Mouse (Mus musculus) large intestine, adult 2 months (tissue): ENCODE measurements around the gene Nup50. TPM values are rescaled to one million over a fixed set of nuclear protein-coding genes. Genes with fewer than 3 reads are reported as not detected.

Experiments used
- DNase-seq: peaks from one replicate; pipeline ENCODE4 v3.0.0-alpha.2; 2012; ENCODE audit warnings: low read depth, low spot score
- WGBS: fragments of 180-500 bp; shearing (Covaris S2); methylation state at CpG from one replicate; pipeline ENCODE4 v1.1.7; 2018; 5-methylcytosine and 5-hydroxymethylcytosine counted together
- polyA plus RNA-seq: library from polyadenylated mRNA; depleted of rRNA; stranded (reverse); fragments of >200 nt; gene quantifications from 2 replicates; pipeline ENCODE4 v1.2.3, GENCODE M21; 2012; rRNA removed

Gene Nup50
- polyA plus RNA-seq, 1 experiment: 12.0 TPM

DNA sequence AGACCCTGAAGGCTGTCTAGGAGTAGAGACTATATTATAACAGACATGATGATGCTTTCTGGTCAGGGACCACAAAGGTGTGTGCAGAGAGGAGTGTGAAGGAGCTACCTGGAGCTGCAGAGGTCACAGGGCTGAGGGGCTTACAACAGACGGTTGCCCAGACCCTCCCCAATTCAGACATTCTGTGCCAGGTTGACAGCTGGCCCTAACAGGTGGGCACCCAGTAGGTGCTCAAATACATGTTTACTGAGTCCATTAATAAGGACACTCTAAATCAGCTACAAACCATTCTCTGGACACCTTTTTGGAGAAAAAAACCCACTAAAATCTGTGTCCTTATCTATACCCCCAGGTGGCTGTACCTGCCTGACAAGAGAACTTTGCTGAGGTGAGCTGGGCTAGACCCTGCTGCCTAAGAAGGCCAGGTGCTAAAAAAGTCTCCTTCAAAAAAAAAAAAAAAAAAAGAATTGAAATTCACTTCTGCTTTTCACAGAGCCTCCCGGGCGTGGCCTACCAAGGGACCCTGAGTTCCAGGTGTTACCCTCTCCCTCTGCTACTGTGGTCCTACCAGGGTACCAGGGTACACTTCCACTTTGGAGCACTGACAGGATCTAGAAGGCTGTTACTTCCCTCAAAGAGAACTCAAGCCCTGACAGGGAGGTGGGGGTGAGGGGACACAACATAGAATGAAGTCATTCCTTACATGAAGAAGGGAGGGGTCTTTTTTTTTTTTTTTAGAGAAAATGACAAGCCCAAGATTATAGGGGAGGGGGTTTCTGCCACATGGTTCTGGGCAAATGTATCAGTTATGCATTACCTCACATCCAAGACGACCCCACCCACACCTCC is 63.2 kb downstream of the Nup50 start:
- no peak for DNase-seq
- WGBS: 55% methylated on average over 4 of the region's 4 CpGs

GRCm38 (mm10) chr15:84987020-84987815 is 64.0 kb downstream of the Nup50 start:
- DNase-seq: no peak
- under 1% methylated on average over 51 of the region's 53 CpGs for WGBS

DNA sequence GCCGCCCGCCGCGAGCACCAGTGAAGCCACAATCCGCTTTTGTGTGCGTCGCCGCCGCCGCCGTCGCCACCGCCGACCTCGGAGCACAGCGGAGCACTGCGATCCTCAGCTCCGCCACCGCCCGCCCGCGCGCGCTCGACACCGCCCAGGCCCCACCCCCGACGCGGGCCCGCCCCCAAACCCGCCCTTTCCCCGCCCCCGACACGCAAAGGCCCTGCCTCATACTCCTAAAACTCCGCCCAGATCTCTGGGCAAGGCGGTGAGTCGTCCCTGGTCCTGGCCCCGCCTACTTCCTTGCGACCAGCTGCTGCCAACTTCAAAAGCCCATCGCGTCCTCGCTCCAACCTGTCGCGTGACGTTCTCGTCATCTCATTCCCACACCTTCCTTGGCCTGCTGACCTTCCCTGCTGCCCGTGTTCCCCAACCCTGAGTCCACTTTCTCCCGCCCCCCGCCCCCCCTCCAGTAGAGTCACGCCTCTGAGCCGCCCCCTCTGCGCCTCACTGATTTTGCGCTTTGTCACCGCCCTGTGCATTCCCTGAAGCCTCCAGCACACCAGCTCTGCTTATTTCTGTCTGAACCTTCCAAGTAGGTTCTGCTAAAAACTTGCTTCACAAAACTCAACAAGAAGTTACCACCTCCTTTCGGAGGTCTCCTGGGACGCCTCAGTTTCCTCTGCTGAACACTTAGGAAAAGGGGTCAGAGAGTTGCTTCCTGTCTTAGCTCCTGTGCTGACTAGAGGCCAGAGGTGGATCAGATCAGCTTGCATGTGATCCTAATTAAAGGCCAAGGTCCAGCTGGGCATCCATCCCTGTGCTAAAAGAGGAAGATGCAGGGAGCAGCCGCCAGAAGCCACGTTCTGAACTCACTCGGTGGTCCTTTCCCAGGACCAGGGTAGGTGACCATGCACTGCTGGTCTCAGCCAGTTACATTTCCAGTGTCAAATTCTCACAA is 64.9 kb downstream of the Nup50 start, which contains the start of gene 5031439G07Rik:
Gene 5031439G07Rik (minus strand): TSS at position 678 of the 952 bp plus-strand sequence.
- WGBS: 1% methylated on average over 54 of the region's 59 CpGs
- DNase-seq: peak; percentile 84

GRCm38 (mm10) chr15:84989098-84989497 is 65.9 kb downstream of the Nup50 start:
- no peak for DNase-seq
- 88% methylated on average over 3 of the region's 3 CpGs for WGBS

- no peak for DNase-seq
- 82% methylated on average over 7 of the region's 7 CpGs for WGBS
Observed at GRCm38 (mm10) chr15:84989771-84990170, 66.6 kb downstream of the Nup50 start.

Other genes starting within 250 kb of the Nup50 start
- gene Arhgap8, start 203.4 kb upstream of the Nup50 start, polyA plus RNA-seq: 5.6 and 9.3 TPM in 2 replicates
- 4.4 and 8.8 TPM in 2 replicates for gene Phf21b, start 67.4 kb upstream of the Nup50 start, polyA plus RNA-seq
- gene Gm29666, start 3.4 kb upstream of the Nup50 start, polyA plus RNA-seq: 0.16 and 0.29 TPM in 2 replicates
- 11.0 and 11.1 TPM in 2 replicates for gene 5031439G07Rik, start 65.1 kb downstream of the Nup50 start, polyA plus RNA-seq
- gene Upk3a, start 93.7 kb downstream of the Nup50 start, polyA plus RNA-seq: 1.3 and 2.1 TPM in 2 replicates
- 16.8 and 30.6 TPM in 2 replicates for gene Fam118a, start 105.5 kb downstream of the Nup50 start, polyA plus RNA-seq
- gene Smc1b, start 208.6 kb downstream of the Nup50 start, polyA plus RNA-seq: 0.52 TPM in 1 of 2 replicates, not detected in the other
- gene Ribc2, start 208.7 kb downstream of the Nup50 start, polyA plus RNA-seq: not detected in 2 replicates